Mouse (Mus musculus): ENCODE measurements at regions not wholly inside any gene's neighbourhood (a gene's known extent, or its start where the extent isn't known, plus 50 kb on each side); places are given as distances from the start of the nearest gene placed in this dataset.

- no peaks in the 10 kb centered on the region for H3K79me2 ChIP-seq (ENCODE audit: control insufficient read depth, insufficient read depth)
- no peak overlapping the region for H3ac ChIP-seq (ENCODE audit: control insufficient read depth, insufficient read length, low read depth)
- H3K4me3 ChIP-seq (ENCODE audit: insufficient read depth, poor library complexity, severe bottlenecking), result no peak overlapping the region
- TF ChIP-seq CTCF (IDR thresholded peaks at IDR 0.05; ENCODE audit: control insufficient read depth, insufficient read depth, insufficient read length) (no peak), CEBPB (IDR thresholded peaks at IDR 0.05; ENCODE audit: low read depth) (no peak), FOSL1 (IDR thresholded peaks at IDR 0.05; ENCODE audit: insufficient read depth, low read length, poor library complexity, severe bottlenecking) (no peak), MYOG (IDR thresholded peaks at IDR 0.05; ENCODE audit: control insufficient read depth, extremely low read depth, insufficient read length) (no peak)
- no peaks in the 10 kb centered on the region for H3K27me3 ChIP-seq (ENCODE audit: control insufficient read depth, insufficient read depth, insufficient read length)
- no peaks in the 10 kb centered on the region for H3K36me3 ChIP-seq (ENCODE audit: control insufficient read depth, insufficient read depth)
- H3K79me3 ChIP-seq (ENCODE audit: low read depth), result no peaks in the 10 kb centered on the region
These were observed 103.0 kb upstream of the Lrrn1 start for GRCm38 (mm10) chr6:107426529-107426928.

- no peaks in the 10 kb centered on the region for H3K79me3 ChIP-seq (ENCODE audit: low read depth)
- TF ChIP-seq CTCF (IDR thresholded peaks at IDR 0.05; ENCODE audit: control insufficient read depth, insufficient read depth, insufficient read length) (no peak), MYOG (IDR thresholded peaks at IDR 0.05; ENCODE audit: control insufficient read depth, extremely low read depth, insufficient read length) (no peak), FOSL1 (IDR thresholded peaks at IDR 0.05; ENCODE audit: insufficient read depth, low read length, poor library complexity, severe bottlenecking) (no peak), CEBPB (IDR thresholded peaks at IDR 0.05; ENCODE audit: low read depth) (no peak), MAX (IDR thresholded peaks at IDR 0.05) (no peak), MYOD1 (IDR thresholded peaks at IDR 0.05; ENCODE audit: control insufficient read depth, insufficient read length, low read depth) (no peak), USF1 (IDR thresholded peaks at IDR 0.05; ENCODE audit: low read depth) (no peak)
- no peaks in the 10 kb centered on the region for H3K36me3 ChIP-seq (ENCODE audit: control insufficient read depth, insufficient read depth)
- H3K27me3 ChIP-seq (ENCODE audit: control insufficient read depth, insufficient read depth, insufficient read length), result no peaks in the 10 kb centered on the region
- no peaks in the 10 kb centered on the region for H3K79me2 ChIP-seq (ENCODE audit: control insufficient read depth, insufficient read depth)
- H3ac ChIP-seq (ENCODE audit: control insufficient read depth, insufficient read length, low read depth), result no peak overlapping the region
- H3K4me3 ChIP-seq (ENCODE audit: insufficient read depth, poor library complexity, severe bottlenecking), result no peak overlapping the region
These were observed 98.5 kb upstream of the Lrrn1 start for GRCm38 (mm10) chr6:107431033-107431432.

- TF ChIP-seq USF1 (IDR thresholded peaks at IDR 0.05; ENCODE audit: low read depth), result no peak
- TF ChIP-seq MYOG (IDR thresholded peaks at IDR 0.05; ENCODE audit: control insufficient read depth, extremely low read depth, insufficient read length), result no peak
- no peak for TF ChIP-seq FOSL1 (IDR thresholded peaks at IDR 0.05; ENCODE audit: insufficient read depth, low read length, poor library complexity, severe bottlenecking)
- no peak for TF ChIP-seq MAX (IDR thresholded peaks at IDR 0.05)
- no peak for TF ChIP-seq MYOD1 (IDR thresholded peaks at IDR 0.05; ENCODE audit: control insufficient read depth, insufficient read length, low read depth)
- no peak for TF ChIP-seq CEBPB (IDR thresholded peaks at IDR 0.05; ENCODE audit: low read depth)
- TF ChIP-seq CTCF (IDR thresholded peaks at IDR 0.05; ENCODE audit: control insufficient read depth, insufficient read depth, insufficient read length), result no peak
- H3K79me2 ChIP-seq (ENCODE audit: control insufficient read depth, insufficient read depth), result no peaks in the 10 kb centered on the region
- H3K27me3 ChIP-seq (ENCODE audit: control insufficient read depth, insufficient read depth, insufficient read length), result no peaks in the 10 kb centered on the region
- H3K4me3 ChIP-seq (ENCODE audit: insufficient read depth, poor library complexity, severe bottlenecking), result no peak overlapping the region
- H3K79me3 ChIP-seq (ENCODE audit: low read depth), result no peaks in the 10 kb centered on the region
- no peaks in the 10 kb centered on the region for H3K36me3 ChIP-seq (ENCODE audit: control insufficient read depth, insufficient read depth)
- H3ac ChIP-seq (ENCODE audit: control insufficient read depth, insufficient read length, low read depth), result no peak overlapping the region
These were observed 87.5 kb upstream of the Lrrn1 start for GRCm38 (mm10) chr6:107442058-107442457.

- Histone ChIP-seq H3K27me3 (ENCODE audit: control insufficient read depth, insufficient read depth, insufficient read length) (no peaks in the 10 kb centered on the region), H3ac (ENCODE audit: control insufficient read depth, insufficient read length, low read depth) (no peak overlapping the region), H3K36me3 (ENCODE audit: control insufficient read depth, insufficient read depth) (no peaks in the 10 kb centered on the region), H3K79me3 (ENCODE audit: low read depth) (no peaks in the 10 kb centered on the region), H3K4me3 (ENCODE audit: insufficient read depth, poor library complexity, severe bottlenecking) (no peak overlapping the region), H3K79me2 (ENCODE audit: control insufficient read depth, insufficient read depth) (no peaks in the 10 kb centered on the region)
- TF ChIP-seq MAX (IDR thresholded peaks at IDR 0.05) (no peak), MYOD1 (IDR thresholded peaks at IDR 0.05; ENCODE audit: control insufficient read depth, insufficient read length, low read depth) (no peak), FOSL1 (IDR thresholded peaks at IDR 0.05; ENCODE audit: insufficient read depth, low read length, poor library complexity, severe bottlenecking) (no peak), CEBPB (IDR thresholded peaks at IDR 0.05; ENCODE audit: low read depth) (no peak), CTCF (IDR thresholded peaks at IDR 0.05; ENCODE audit: control insufficient read depth, insufficient read depth, insufficient read length) (no peak), MYOG (IDR thresholded peaks at IDR 0.05; ENCODE audit: control insufficient read depth, extremely low read depth, insufficient read length) (no peak), USF1 (IDR thresholded peaks at IDR 0.05; ENCODE audit: low read depth) (no peak)
These were observed 85.2 kb upstream of the Lrrn1 start for GRCm38 (mm10) chr6:107444336-107444735.

- no peaks in the 10 kb centered on the region for H3K27me3 ChIP-seq (ENCODE audit: control insufficient read depth, insufficient read depth, insufficient read length)
- H3K4me3 ChIP-seq (ENCODE audit: insufficient read depth, poor library complexity, severe bottlenecking), result no peak overlapping the region
- no peaks in the 10 kb centered on the region for H3K79me2 ChIP-seq (ENCODE audit: control insufficient read depth, insufficient read depth)
- no peaks in the 10 kb centered on the region for H3K36me3 ChIP-seq (ENCODE audit: control insufficient read depth, insufficient read depth)
- TF ChIP-seq CEBPB (IDR thresholded peaks at IDR 0.05; ENCODE audit: low read depth) (no peak), MYOD1 (IDR thresholded peaks at IDR 0.05; ENCODE audit: control insufficient read depth, insufficient read length, low read depth) (peak; percentile 99), CTCF (IDR thresholded peaks at IDR 0.05; ENCODE audit: control insufficient read depth, insufficient read depth, insufficient read length) (no peak), FOSL1 (IDR thresholded peaks at IDR 0.05; ENCODE audit: insufficient read depth, low read length, poor library complexity, severe bottlenecking) (no peak)
- no peaks in the 10 kb centered on the region for H3K79me3 ChIP-seq (ENCODE audit: low read depth)
- H3ac ChIP-seq (ENCODE audit: control insufficient read depth, insufficient read length, low read depth), result no peak overlapping the region
These were observed 70.3 kb upstream of the Lrrn1 start for GRCm38 (mm10) chr6:107459220-107459619.

- TF ChIP-seq USF1 (IDR thresholded peaks at IDR 0.05; ENCODE audit: low read depth) (no peak), MYOG (IDR thresholded peaks at IDR 0.05; ENCODE audit: control insufficient read depth, extremely low read depth, insufficient read length) (no peak)
- Histone ChIP-seq H3K36me3 (ENCODE audit: control insufficient read depth, insufficient read depth) (no peaks in the 10 kb centered on the region), H3ac (ENCODE audit: control insufficient read depth, insufficient read length, low read depth) (no peak overlapping the region), H3K79me3 (ENCODE audit: low read depth) (no peaks in the 10 kb centered on the region), H3K4me3 (ENCODE audit: insufficient read depth, poor library complexity, severe bottlenecking) (no peak overlapping the region), H3K27me3 (ENCODE audit: control insufficient read depth, insufficient read depth, insufficient read length) (no peaks in the 10 kb centered on the region), H3K79me2 (ENCODE audit: control insufficient read depth, insufficient read depth) (no peaks in the 10 kb centered on the region)
These were observed 67.1 kb upstream of the Lrrn1 start for GRCm38 (mm10) chr6:107462440-107462839.

Data from C2C12 (cell line).